Mouse (Mus musculus): ENCODE results near the gene Zscan4e.
"Not testable (repeated sequence)": the region's sequence is repeated elsewhere in the genome, so short reads cannot be mapped to it uniquely, and the experiment has no call there.

Gene Zscan4e

GRCm38 (mm10) chr7:11310582-11310981 is at the start of gene Zscan4e:
Gene Zscan4e (minus strand): TSS chr7:11310682.
- DNase-seq (ENCODE audit: low read depth, low spot score), result not testable (repeated sequence)

All from WW6 (cell line).